Mouse (Mus musculus) hindbrain, embryonic 15.5 days (tissue): ENCODE data around the gene Dnaaf3. TPM values are rescaled to one million over a fixed set of nuclear protein-coding genes. Genes with fewer than 3 reads are reported as not detected.

Experiments used
- ATAC-seq: fragments of 200-750 bp; cut with Nextera tagmentation; 2 replicates; pipeline ENCODE4 v1.8.0; 2017; ENCODE audit warnings: low read depth, moderate number of reproducible peaks, moderate TSS enrichment; ENCODE audit not compliant: low FRiP score
- H3K27ac ChIP-seq: fragments of 300-500 bp; sonication (generic); replicated peaks from 2 replicates; pipeline ENCODE4 v1.5.1; 2015; ENCODE audit warnings: mild to moderate bottlenecking, inconsistent platforms
- H3K27me3 ChIP-seq: fragments of 300-500 bp; sonication (generic); 2 replicates; pipeline ENCODE4 v1.6.1; 2015; ENCODE audit warnings: control low read depth, inconsistent platforms
- H3K36me3 ChIP-seq: fragments of 300-500 bp; sonication (generic); 2 replicates; pipeline ENCODE4 v1.6.1; 2015; ENCODE audit warnings: control low read depth, inconsistent platforms
- H3K4me1 ChIP-seq: fragments of 300-500 bp; sonication (generic); replicated peaks from 2 replicates; pipeline ENCODE4 v1.6.1; 2015; ENCODE audit warnings: control low read depth, inconsistent platforms
- H3K4me2 ChIP-seq: fragments of 300-500 bp; sonication (generic); 2 replicates; pipeline ENCODE4 v1.6.1; 2015; ENCODE audit warnings: moderate library complexity, mild to moderate bottlenecking, inconsistent platforms
- H3K4me3 ChIP-seq: fragments of 300-500 bp; sonication (generic); 2 replicates; pipeline ENCODE4 v1.5.1; 2015; ENCODE audit warnings: mild to moderate bottlenecking, inconsistent platforms
- H3K9ac ChIP-seq: fragments of 300-500 bp; sonication (generic); 2 replicates; pipeline ENCODE4 v1.6.1; 2015; ENCODE audit warnings: inconsistent platforms
- H3K9me3 ChIP-seq: fragments of 300-500 bp; sonication (generic); 2 replicates; pipeline ENCODE4 v1.6.1; 2016; ENCODE audit warnings: control low read depth, inconsistent platforms
- WGBS: fragments of 180-500 bp; shearing (Covaris S2); methylation state at CpG from one replicate; pipeline ENCODE4 v1.1.7; 2015; 5-methylcytosine and 5-hydroxymethylcytosine counted together
- polyA plus RNA-seq: library from polyadenylated mRNA; unstranded; fragments of >200 nt; fragmentation: Nextera tagmentation; extraction: Ambion mirVana; gene quantifications from 2 replicates; pipeline ENCODE4 v1.2.1, GENCODE M21; 2015

The Dnaaf3 gene
- polyA plus RNA-seq, 1 experiment from 2014 or later, result 3.6 TPM

- Histone ChIP-seq H3K9me3 (no peaks in the 10 kb centered on the region), H3K4me3 (no peak within 1 kb of the TSS), H3K27ac (no peak within 1 kb of the TSS), H3K4me1 (peaks cover 7% of the 10 kb centered on the region), H3K4me2 (no peak within 1 kb of the TSS), H3K27me3 (peaks cover 7% of the 10 kb centered on the region), H3K36me3 (no peaks in the 10 kb centered on the region), H3K9ac (no peak within 1 kb of the TSS)
- ATAC-seq, result no peak
- 14% methylated on average over 3 of the region's 4 CpGs for WGBS
Observed at GRCm38 (mm10) chr7:4516332-4517050, 15.8 kb downstream of the Dnaaf3 start, which contains the start of gene Tnnt1. Tnnt1 (minus strand) TSS chr7:4516382.

- no peak overlapping the region for H3K4me2 ChIP-seq
- no peak overlapping the region for H3K4me3 ChIP-seq
- H3K9me3 ChIP-seq, result no peaks in the 10 kb centered on the region
- H3K36me3 ChIP-seq, result no peaks in the 10 kb centered on the region
- H3K27me3 ChIP-seq, result peaks cover 7% of the 10 kb centered on the region
- H3K27ac ChIP-seq, result no peak overlapping the region
- no peak overlapping the region for H3K9ac ChIP-seq
- ATAC-seq, result no peak
- WGBS, result 68% methylated on average over 6 of the region's 6 CpGs
- peaks cover 3% of the 10 kb centered on the region for H3K4me1 ChIP-seq
Observed at GRCm38 (mm10) chr7:4515853-4516252, 16.4 kb downstream of the Dnaaf3 start.

GRCm38 (mm10) chr7:4513829-4514712 is 18.2 kb downstream of the Dnaaf3 start:
- Histone ChIP-seq H3K9ac (no peak overlapping the region), H3K4me1 (no peaks in the 10 kb centered on the region), H3K36me3 (no peaks in the 10 kb centered on the region), H3K4me2 (no peak overlapping the region), H3K27ac (no peak overlapping the region), H3K4me3 (no peak overlapping the region), H3K9me3 (no peaks in the 10 kb centered on the region), H3K27me3 (no peaks in the 10 kb centered on the region)
- 58% methylated on average over 6 of the region's 6 CpGs for WGBS
- ATAC-seq, result no peak; the same call in 1 of the 2 replicates

GRCm38 (mm10) chr7:4513236-4513635 is 19.0 kb downstream of the Dnaaf3 start:
- no peaks in the 10 kb centered on the region for H3K36me3 ChIP-seq
- 31% methylated on average over 13 of the region's 13 CpGs for WGBS
- no peaks in the 10 kb centered on the region for H3K4me1 ChIP-seq
- no peaks in the 10 kb centered on the region for H3K9me3 ChIP-seq
- no peak overlapping the region for H3K4me3 ChIP-seq
- H3K27me3 ChIP-seq, result 0 out of 2 replicates have a peak, but pooled peaks cover 5% of the 10 kb centered on the region
- H3K27ac ChIP-seq, result no peak overlapping the region
- no peak overlapping the region for H3K9ac ChIP-seq
- ATAC-seq, result no peak
- H3K4me2 ChIP-seq, result no peak overlapping the region

GRCm38 (mm10) chr7:4511489-4512224 is 20.6 kb downstream of the Dnaaf3 start:
- 78% methylated on average over 8 of the region's 8 CpGs for whole genome bisulfite sequencing
- ATAC-seq, result no peak
- Histone ChIP-seq H3K27ac (no peak overlapping the region), H3K9me3 (no peaks in the 10 kb centered on the region), H3K36me3 (no peaks in the 10 kb centered on the region), H3K4me3 (no peak overlapping the region), H3K27me3 (0 out of 2 replicates have a peak, but pooled peaks cover 5% of the 10 kb centered on the region), H3K9ac (no peak overlapping the region), H3K4me2 (no peak overlapping the region), H3K4me1 (no peaks in the 10 kb centered on the region)

- ATAC-seq, result peak; percentile 44
- Histone ChIP-seq H3K27me3 (0 out of 2 replicates have a peak, but pooled peaks cover 5% of the 10 kb centered on the region), H3K4me2 (peak overlapping the region; percentile 20), H3K4me3 (no peak overlapping the region), H3K4me1 (no peaks in the 10 kb centered on the region), H3K27ac (no peak overlapping the region), H3K9ac (no peak overlapping the region), H3K9me3 (no peaks in the 10 kb centered on the region), H3K36me3 (no peaks in the 10 kb centered on the region)
- 13% methylated on average over 24 of the region's 24 CpGs for WGBS
Observed at GRCm38 (mm10) chr7:4509863-4510608, 22.2 kb downstream of the Dnaaf3 start.

GRCm38 (mm10) chr7:4508739-4509116 is 23.5 kb downstream of the Dnaaf3 start:
- Histone ChIP-seq H3K9ac (no peak overlapping the region), H3K36me3 (no peaks in the 10 kb centered on the region), H3K4me1 (no peaks in the 10 kb centered on the region), H3K4me2 (no peak overlapping the region), H3K27me3 (0 out of 2 replicates have a peak, but pooled peaks cover 5% of the 10 kb centered on the region), H3K4me3 (no peak overlapping the region), H3K9me3 (no peaks in the 10 kb centered on the region), H3K27ac (no peak overlapping the region)
- no peak for ATAC-seq
- 91% methylated on average over 8 of the region's 8 CpGs for WGBS

GRCm38 (mm10) chr7:4508062-4508738 is 24.1 kb downstream of the Dnaaf3 start:
- H3K36me3 ChIP-seq, result no peaks in the 10 kb centered on the region
- WGBS, result 68% methylated on average over 32 of the region's 32 CpGs
- H3K27me3 ChIP-seq, result 0 out of 2 replicates have a peak, but pooled peaks cover 5% of the 10 kb centered on the region
- no peaks in the 10 kb centered on the region for H3K4me1 ChIP-seq
- no peak overlapping the region for H3K4me3 ChIP-seq
- no peak overlapping the region for H3K4me2 ChIP-seq
- H3K27ac ChIP-seq, result no peak overlapping the region
- H3K9ac ChIP-seq, result no peak overlapping the region
- no peak for ATAC-seq
- no peaks in the 10 kb centered on the region for H3K9me3 ChIP-seq

GRCm38 (mm10) chr7:4507220-4507619 is 25.0 kb downstream of the Dnaaf3 start:
- H3K36me3 ChIP-seq, result no peaks in the 10 kb centered on the region
- peaks cover 6% of the 10 kb centered on the region for H3K4me1 ChIP-seq
- no peaks in the 10 kb centered on the region for H3K9me3 ChIP-seq
- no peak overlapping the region for H3K27ac ChIP-seq
- H3K4me2 ChIP-seq, result no peak overlapping the region
- H3K27me3 ChIP-seq, result 0 out of 2 replicates have a peak, but pooled peaks cover 5% of the 10 kb centered on the region
- no peak overlapping the region for H3K9ac ChIP-seq
- no peak overlapping the region for H3K4me3 ChIP-seq
- no peak for ATAC-seq
- 72% methylated on average over 3 of the region's 4 CpGs for WGBS

- no peak for ATAC-seq
Observed at GRCm38 (mm10) chr7:4504646-4505435, 27.4 kb downstream of the Dnaaf3 start.

More at GRCm38 (mm10) chr7:4504646-4505435, 27.4 kb downstream of the Dnaaf3 start:
- Histone ChIP-seq H3K9me3 (no peaks in the 10 kb centered on the region), H3K9ac (no peak overlapping the region), H3K27ac (no peak overlapping the region), H3K4me1 (peaks cover 19% of the 10 kb centered on the region), H3K27me3 (0 out of 2 replicates have a peak, but pooled peaks cover 5% of the 10 kb centered on the region), H3K36me3 (no peaks in the 10 kb centered on the region), H3K4me2 (no peak overlapping the region), H3K4me3 (no peak overlapping the region)
- 61% methylated on average over 11 of the region's 11 CpGs for WGBS
